Mouse (Mus musculus) heart, postnatal 0 days (tissue): ENCODE measurements around the gene 1700123O20Rik. TPM values are rescaled to one million over a fixed set of nuclear protein-coding genes. Genes with fewer than 3 reads are reported as not detected.

Experiments used
- ATAC-seq: fragments of 200-750 bp; cut with Nextera tagmentation; 2 replicates; pipeline ENCODE4 v1.8.0; 2017; ENCODE audit warnings: low read depth, moderate number of reproducible peaks, moderate library complexity; ENCODE audit not compliant: insufficient read depth
- DNase-seq: peaks from one replicate; pipeline ENCODE4 v3.0.0-alpha.2; 2016; ENCODE audit warnings: low spot score
- H3K27ac ChIP-seq: fragments of 300-500 bp; sonication (generic); 2 replicates; pipeline ENCODE4 v1.5.1; 2014; ENCODE audit warnings: low read depth, mild to moderate bottlenecking
- H3K27me3 ChIP-seq: fragments of 300-500 bp; sonication (generic); 2 replicates; pipeline ENCODE4 v1.6.1; 2014; ENCODE audit warnings: low read length, mixed read lengths; ENCODE audit not compliant: control insufficient read depth, insufficient read depth
- H3K36me3 ChIP-seq: fragments of 300-500 bp; sonication (generic); replicated peaks from 2 replicates; pipeline ENCODE4 v1.6.1; 2014; ENCODE audit warnings: low read length, mixed read lengths; ENCODE audit not compliant: control insufficient read depth, insufficient read depth
- H3K4me1 ChIP-seq: fragments of 300-500 bp; sonication (generic); 2 replicates; pipeline ENCODE4 v1.6.1; 2014; ENCODE audit warnings: antibody characterized with exemption; ENCODE audit not compliant: control insufficient read depth, insufficient read depth
- H3K4me2 ChIP-seq: fragments of 300-500 bp; sonication (generic); 2 replicates; pipeline ENCODE4 v1.6.1; 2014; ENCODE audit warnings: low read depth, mild to moderate bottlenecking, low read length, moderate library complexity
- H3K4me3 ChIP-seq: fragments of 300-500 bp; sonication (generic); 2 replicates; pipeline ENCODE4 v1.5.1; 2014; ENCODE audit warnings: low read depth, low read length
- H3K9ac ChIP-seq: fragments of 300-500 bp; sonication (generic); replicated peaks from 2 replicates; pipeline ENCODE4 v1.6.1; 2014; ENCODE audit warnings: low read depth, low read length, mixed read lengths
- H3K9me3 ChIP-seq: fragments of 300-500 bp; sonication (generic); replicated peaks from 2 replicates; pipeline ENCODE4 v1.6.1; 2016; ENCODE audit warnings: low read length; ENCODE audit not compliant: control insufficient read depth
- CTCF ChIP-seq: IDR thresholded peaks from 2 replicates; pipeline ENCODE4 v1.5.1; 2016; ENCODE audit warnings: antibody characterized with exemption, control low read depth, low read depth
- EP300 ChIP-seq: IDR thresholded peaks from 2 replicates; pipeline ENCODE4 v1.6.1; 2016; ENCODE audit warnings: antibody characterized with exemption, low read depth
- WGBS: fragments of 180-500 bp; shearing (Covaris S2); extraction: QIAGEN DNeasy Blood & Tissue Kit; methylation state at CpG from one replicate; pipeline ENCODE4 v1.1.7; 2014; 5-methylcytosine and 5-hydroxymethylcytosine counted together
- microRNA-seq: library from miRNA; unstranded; fragments of <30 nt; microRNA quantifications from one replicate; pipeline ENCODE4, GENCODE M21; 2016
- polyA plus RNA-seq: library from polyadenylated mRNA; unstranded; fragments of >200 nt; fragmentation: Nextera tagmentation; extraction: Ambion mirVana; gene quantifications from 2 replicates; pipeline ENCODE4 v1.2.1, GENCODE M21; 2015
- total RNA-seq: library from RNA; depleted of rRNA; stranded (reverse); fragments of >200 nt; gene quantifications from 2 replicates; pipeline ENCODE4 v1.2.3, GENCODE M21; 2014; ENCODE audit warnings: low replicate concordance; rRNA removed

Gene 1700123O20Rik
- total and polyA plus RNA-seq, 2 experiments from 2014 or later = 15.4 to 40.8 TPM

- no peak for ATAC-seq
- TF ChIP-seq CTCF = no peak
- no peak for TF ChIP-seq EP300
- no peak overlapping the region for H3K9ac ChIP-seq
Observed at GRCm38 (mm10) chr14:54737634-54738033, 51.6 kb downstream of the 1700123O20Rik start.

More at GRCm38 (mm10) chr14:54737634-54738033, 51.6 kb downstream of the 1700123O20Rik start:
- no peaks in the 10 kb centered on the region for H3K36me3 ChIP-seq
- no peaks in the 10 kb centered on the region for H3K27me3 ChIP-seq
- no peaks in the 10 kb centered on the region for H3K9me3 ChIP-seq
- H3K4me2 ChIP-seq = no peak overlapping the region
- H3K4me3 ChIP-seq = no peak overlapping the region
- DNase-seq = no peak
- H3K27ac ChIP-seq = no peak overlapping the region
- H3K4me1 ChIP-seq = no peaks in the 10 kb centered on the region
- 80% methylated on average over 10 of the region's 10 CpGs for WGBS

Small RNAs within 50 kb of the gene (microRNA-seq; reads per million reads assigned to microRNA genes)
- gene Mir6948 = not detected

Other genes starting within 250 kb of the 1700123O20Rik start
- gene Lrp10, start 222.1 kb upstream of the 1700123O20Rik start, total RNA-seq = 81.5 and 110 TPM in 2 replicates
- 47.8 and 54.4 TPM in 2 replicates for gene Lrp10, start 222.1 kb upstream of the 1700123O20Rik start, polyA plus RNA-seq
- 0.77 TPM in 1 of 2 replicates, not detected in the other for gene Rem2, start 210.1 kb upstream of the 1700123O20Rik start, total RNA-seq
- 0.15 and 0.27 TPM in 2 replicates for gene Rem2, start 210.1 kb upstream of the 1700123O20Rik start, polyA plus RNA-seq
- gene Prmt5, start 168.7 kb upstream of the 1700123O20Rik start, total RNA-seq = 35.0 and 42.0 TPM in 2 replicates
- 30.6 and 31.6 TPM in 2 replicates for gene Prmt5, start 168.7 kb upstream of the 1700123O20Rik start, polyA plus RNA-seq
- 84.6 and 109 TPM in 2 replicates for gene Haus4, start 131.6 kb upstream of the 1700123O20Rik start, total RNA-seq
- 26.3 and 27.0 TPM in 2 replicates for gene Haus4, start 131.6 kb upstream of the 1700123O20Rik start, polyA plus RNA-seq
- gene Ajuba, start 108.7 kb upstream of the 1700123O20Rik start, total RNA-seq = 24.8 and 32.5 TPM in 2 replicates
- 9.9 and 11.3 TPM in 2 replicates for gene Ajuba, start 108.7 kb upstream of the 1700123O20Rik start, polyA plus RNA-seq
- 5.3 and 12.4 TPM in 2 replicates for gene 4931414P19Rik, start 80.2 kb upstream of the 1700123O20Rik start, total RNA-seq
- 3.3 and 4.0 TPM in 2 replicates for gene 4931414P19Rik, start 80.2 kb upstream of the 1700123O20Rik start, polyA plus RNA-seq
- 207 TPM in 2 replicates for gene Psmb5, start 68.2 kb upstream of the 1700123O20Rik start, total RNA-seq
- 342 and 350 TPM in 2 replicates for gene Psmb5, start 68.2 kb upstream of the 1700123O20Rik start, polyA plus RNA-seq
- not detected in 2 replicates for gene Psmb11, start 64.8 kb upstream of the 1700123O20Rik start, total RNA-seq
- not detected in 2 replicates for gene Psmb11, start 64.8 kb upstream of the 1700123O20Rik start, polyA plus RNA-seq
- not detected in 2 replicates for gene Gm17606, start 45.3 kb upstream of the 1700123O20Rik start, total RNA-seq
- gene Gm17606, start 45.3 kb upstream of the 1700123O20Rik start, polyA plus RNA-seq = not detected in 2 replicates
- 6.2 and 7.0 TPM in 2 replicates for gene Cdh24, start 44.9 kb upstream of the 1700123O20Rik start, total RNA-seq
- 0.41 and 0.47 TPM in 2 replicates for gene Cdh24, start 44.9 kb upstream of the 1700123O20Rik start, polyA plus RNA-seq
- 54.8 and 69.7 TPM in 2 replicates for gene Acin1, start 715 bp downstream of the 1700123O20Rik start, total RNA-seq
- 56.0 and 57.5 TPM in 2 replicates for gene Acin1, start 715 bp downstream of the 1700123O20Rik start, polyA plus RNA-seq
- gene Gm29776, start 12.6 kb downstream of the 1700123O20Rik start, total RNA-seq = not detected in 2 replicates
- 0.10 and 0.11 TPM in 2 replicates for gene Gm29776, start 12.6 kb downstream of the 1700123O20Rik start, polyA plus RNA-seq
- not detected in 2 replicates for gene Cebpe, start 26.0 kb downstream of the 1700123O20Rik start, total RNA-seq
- gene Cebpe, start 26.0 kb downstream of the 1700123O20Rik start, polyA plus RNA-seq = not detected in 2 replicates
- gene Slc7a8, start 95.7 kb downstream of the 1700123O20Rik start, total RNA-seq = 3.1 and 3.2 TPM in 2 replicates
- gene Slc7a8, start 95.7 kb downstream of the 1700123O20Rik start, polyA plus RNA-seq = 1.2 and 1.3 TPM in 2 replicates
- not detected in 2 replicates for gene Rnf212b, start 127.9 kb downstream of the 1700123O20Rik start, total RNA-seq
- 0.15 TPM in 1 of 2 replicates, not detected in the other for gene Rnf212b, start 127.9 kb downstream of the 1700123O20Rik start, polyA plus RNA-seq
- gene Homez, start 184.7 kb downstream of the 1700123O20Rik start, total RNA-seq = 4.5 and 5.1 TPM in 2 replicates
- 4.3 and 5.4 TPM in 2 replicates for gene Homez, start 184.7 kb downstream of the 1700123O20Rik start, polyA plus RNA-seq
- 0.08 and 1.3 TPM in 2 replicates for gene Ppp1r3e, start 191.3 kb downstream of the 1700123O20Rik start, total RNA-seq
- gene Ppp1r3e, start 191.3 kb downstream of the 1700123O20Rik start, polyA plus RNA-seq = 0.79 and 1.3 TPM in 2 replicates
- gene Bcl2l2, start 197.2 kb downstream of the 1700123O20Rik start, total RNA-seq = 20.6 and 31.1 TPM in 2 replicates
- gene Bcl2l2, start 197.2 kb downstream of the 1700123O20Rik start, polyA plus RNA-seq = 2.9 and 3.3 TPM in 2 replicates
- not detected in 2 replicates for gene Gm20521, start 197.2 kb downstream of the 1700123O20Rik start, total RNA-seq
- 0.18 TPM in 1 of 2 replicates, not detected in the other for gene Gm20521, start 197.2 kb downstream of the 1700123O20Rik start, polyA plus RNA-seq
- gene Pabpn1, start 206.3 kb downstream of the 1700123O20Rik start, total RNA-seq = 27.6 and 44.5 TPM in 2 replicates
- 35.0 and 36.2 TPM in 2 replicates for gene Pabpn1, start 206.3 kb downstream of the 1700123O20Rik start, polyA plus RNA-seq
- 46.6 and 46.8 TPM in 2 replicates for gene Slc22a17, start 226.9 kb downstream of the 1700123O20Rik start, total RNA-seq
- gene Slc22a17, start 226.9 kb downstream of the 1700123O20Rik start, polyA plus RNA-seq = 22.3 and 22.7 TPM in 2 replicates
- 12.5 and 22.2 TPM in 2 replicates for gene Efs, start 239.9 kb downstream of the 1700123O20Rik start, total RNA-seq
- 3.9 and 4.1 TPM in 2 replicates for gene Efs, start 239.9 kb downstream of the 1700123O20Rik start, polyA plus RNA-seq
- not detected in 2 replicates for gene Il25, start 246.5 kb downstream of the 1700123O20Rik start, total RNA-seq
- gene Il25, start 246.5 kb downstream of the 1700123O20Rik start, polyA plus RNA-seq = 0.11 TPM in 1 of 2 replicates, not detected in the other